Mouse (Mus musculus): ENCODE results near the gene Rc3h2.

GRCm38 (mm10) chr2:37466266-37466665 is 43.6 kb upstream of the Rc3h2 start:
- TF ChIP-seq GATA1 (IDR thresholded peaks at IDR 0.05; ENCODE audit: borderline replicate concordance, low read length) (no peak), TAL1 (conservative IDR thresholded peaks at IDR 0.05; ENCODE audit: low read depth, low read length) (no peak), CTCF (IDR thresholded peaks at IDR 0.05; ENCODE audit: low read depth, low read length) (no peak)
